Mouse (Mus musculus) hindbrain, embryonic 11.5 days (tissue): ENCODE results near the gene Cts6. TPM values are rescaled to one million over a fixed set of nuclear protein-coding genes. Genes with fewer than 3 reads are reported as not detected.
"Not testable (repeated sequence)": the region's sequence is repeated elsewhere in the genome, so short reads cannot be mapped to it uniquely, and the experiment has no call there.

Source experiments
- ATAC-seq: fragments of 200-750 bp; cut with Nextera tagmentation; 2 replicates; pipeline ENCODE4 v1.8.0; 2017; ENCODE audit warnings: mild to moderate bottlenecking, moderate TSS enrichment, moderate library complexity; ENCODE audit not compliant: low FRiP score
- DNase-seq: peaks from one replicate; pipeline ENCODE4 v3.0.0-alpha.2; 2015; ENCODE audit warnings: low spot score
- H3K27ac ChIP-seq: fragments of 300-500 bp; sonication (generic); 2 replicates; pipeline ENCODE4 v1.5.1; 2014; ENCODE audit warnings: mild to moderate bottlenecking, low read depth, low read length
- H3K27me3 ChIP-seq: fragments of 300-500 bp; sonication (generic); 2 replicates; pipeline ENCODE4 v1.6.1; 2014; ENCODE audit warnings: mild to moderate bottlenecking, low read length, moderate library complexity, mixed read lengths; ENCODE audit not compliant: control insufficient read depth, insufficient read depth
- H3K36me3 ChIP-seq: fragments of 300-500 bp; sonication (generic); 2 replicates; pipeline ENCODE4 v1.6.1; 2014; ENCODE audit warnings: mild to moderate bottlenecking, low read length, moderate library complexity, mixed read lengths; ENCODE audit not compliant: control insufficient read depth, insufficient read depth
- H3K4me1 ChIP-seq: fragments of 300-500 bp; sonication (generic); replicated peaks from 2 replicates; pipeline ENCODE4 v1.6.1; 2014; ENCODE audit warnings: low read length, mixed read lengths; ENCODE audit not compliant: control insufficient read depth, insufficient read depth
- H3K4me2 ChIP-seq: fragments of 300-500 bp; sonication (generic); replicated peaks from 2 replicates; pipeline ENCODE4 v1.6.1; 2014; ENCODE audit warnings: mild to moderate bottlenecking, low read depth, low read length
- H3K4me3 ChIP-seq: fragments of 300-500 bp; sonication (generic); 2 replicates; pipeline ENCODE4 v1.5.1; 2014; ENCODE audit warnings: low read depth, low read length
- H3K9ac ChIP-seq: fragments of 300-500 bp; sonication (generic); 2 replicates; pipeline ENCODE4 v1.6.1; 2014; ENCODE audit warnings: low read depth, low read length
- H3K9me3 ChIP-seq: fragments of 300-500 bp; sonication (generic); 2 replicates; pipeline ENCODE4 v1.6.1; 2016; ENCODE audit warnings: low read length; ENCODE audit not compliant: control insufficient read depth
- WGBS: fragments of 180-500 bp; shearing (Covaris S2); extraction: QIAGEN DNeasy Blood & Tissue Kit; methylation state at CpG from one replicate; pipeline ENCODE4 v1.1.7; 2014; 5-methylcytosine and 5-hydroxymethylcytosine counted together
- polyA plus RNA-seq: library from polyadenylated mRNA; unstranded; fragments of >200 nt; fragmentation: Nextera tagmentation; extraction: Ambion mirVana; gene quantifications from 2 replicates; pipeline ENCODE4 v1.2.1, GENCODE M21; 2014

The Cts6 gene
- not detected in 2 replicates for polyA plus RNA-seq

DNA sequence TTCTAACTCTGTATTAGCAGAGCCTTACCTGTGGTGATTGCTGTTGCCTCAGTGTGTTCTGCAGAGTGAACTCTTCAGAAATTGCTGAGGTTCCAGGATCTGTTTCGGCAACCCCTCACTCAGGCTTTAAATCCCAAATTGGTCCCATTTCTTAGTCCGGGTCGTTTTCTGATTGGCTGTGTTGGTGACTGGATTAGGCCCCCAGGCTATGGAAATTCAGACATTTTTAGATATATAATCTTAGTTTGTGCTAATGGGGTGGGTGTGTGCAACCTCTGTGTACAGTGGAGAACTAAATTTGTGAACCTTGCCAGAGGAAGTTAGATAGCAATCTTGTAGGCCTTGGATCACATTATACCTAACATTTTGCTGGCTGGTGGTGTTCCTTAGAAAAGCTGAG lies at the start of gene Cts6:
TSS of gene Cts6 (minus strand) at position 101 of the 400 bp plus-strand sequence.
- WGBS: 89% methylated on average over 3 of the region's 3 CpGs

DNA sequence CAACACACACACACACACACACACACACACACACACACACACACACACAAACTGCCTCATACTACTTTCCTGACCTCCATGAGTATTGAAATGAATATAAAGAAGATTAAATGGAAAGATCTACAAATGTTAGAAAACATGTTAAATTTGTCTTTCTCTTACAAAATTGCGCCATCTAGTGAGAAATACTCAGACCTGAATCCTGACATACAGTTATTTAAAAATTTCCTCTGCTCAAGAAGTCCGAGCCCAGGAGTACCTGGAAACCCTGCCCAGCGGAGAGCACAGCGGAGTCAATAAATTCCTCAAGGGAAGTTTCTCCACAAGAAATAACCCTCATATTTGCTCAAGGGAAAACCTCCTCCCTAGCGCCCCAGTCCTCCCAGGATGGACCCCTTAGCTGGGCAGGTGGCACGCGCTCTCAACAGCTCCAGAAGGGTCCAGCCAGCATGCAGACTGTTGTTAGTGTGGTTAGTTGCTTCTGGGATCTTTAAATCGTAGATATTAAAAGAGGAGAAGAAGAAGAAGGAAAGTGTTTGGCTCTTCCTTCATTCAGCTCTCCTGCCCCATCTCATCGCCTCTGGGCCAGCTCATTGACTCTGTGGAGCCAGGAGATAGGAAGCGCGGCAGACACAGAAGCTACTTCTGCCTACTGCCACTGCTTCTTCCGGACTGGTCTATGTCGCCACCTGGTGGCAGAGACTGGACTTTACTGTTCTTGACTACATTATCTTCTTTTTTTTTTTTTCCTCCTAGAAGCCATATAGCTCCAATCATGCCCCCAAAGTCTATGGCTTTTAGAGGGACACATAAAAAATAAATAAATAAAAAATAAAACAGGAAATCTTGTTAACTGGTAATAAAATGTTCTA lies 38.1 kb upstream of the Cts6 start:
- Histone ChIP-seq H3K9ac (no peak overlapping the region), H3K4me3 (no peak overlapping the region), H3K4me1 (no peaks in the 10 kb centered on the region), H3K9me3 (no peaks in the 10 kb centered on the region), H3K36me3 (no peaks in the 10 kb centered on the region), H3K27ac (no peak overlapping the region), H3K4me2 (no peak overlapping the region), H3K27me3 (no peaks in the 10 kb centered on the region)
- no peak for ATAC-seq
- WGBS: 63% methylated on average over 13 of the region's 13 CpGs
- DNase-seq: peak; percentile 54

More for the DNA sequence above, at the start of gene Cts6:
- DNase-seq (no peak), ATAC-seq (no peak)
- Histone ChIP-seq H3K4me3 (no peak within 1 kb of the TSS), H3K27me3 (no peaks in the 10 kb centered on the region), H3K9ac (no peak within 1 kb of the TSS), H3K4me2 (no peak within 1 kb of the TSS), H3K4me1 (no peaks in the 10 kb centered on the region), H3K36me3 (no peaks in the 10 kb centered on the region), H3K9me3 (no peaks in the 10 kb centered on the region; the same call in 1 of the 2 replicates), H3K27ac (no peak within 1 kb of the TSS)

DNA sequence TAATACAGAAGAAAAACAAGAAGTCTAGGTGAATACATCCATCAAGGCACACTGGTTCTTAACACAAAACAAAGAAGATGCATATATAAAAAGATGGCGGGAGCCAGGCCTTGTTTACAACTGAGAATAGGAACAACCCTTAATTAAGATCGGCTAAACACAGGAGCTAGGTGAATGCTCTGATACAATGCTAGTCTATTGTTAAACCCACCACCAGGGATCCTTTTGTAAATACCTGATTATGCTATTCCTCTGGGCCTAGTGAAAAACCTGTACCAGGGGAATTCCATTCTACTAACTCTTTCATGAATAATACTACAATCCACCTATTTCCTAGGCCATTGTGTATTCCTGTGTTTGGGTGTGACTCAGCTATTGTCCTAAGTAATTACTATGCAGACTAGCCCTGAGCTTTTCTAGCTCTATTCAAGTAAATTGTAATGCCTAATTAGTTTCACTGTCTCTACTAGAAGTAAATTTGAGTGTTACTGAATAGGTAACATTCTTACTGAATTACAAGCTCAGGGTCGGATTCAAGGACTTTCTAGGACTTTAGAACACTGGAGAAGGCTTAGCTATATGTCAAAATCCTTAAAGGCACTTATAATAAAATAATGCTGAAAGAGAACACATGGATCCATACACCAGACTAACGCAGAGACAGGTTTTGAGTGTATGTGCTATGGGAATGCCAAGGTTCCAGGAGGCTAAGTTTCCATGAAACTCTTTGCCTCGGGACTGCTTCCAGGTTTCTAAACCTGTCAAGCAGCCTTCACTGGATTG lies 17.9 kb downstream of the Cts6 start:
- not testable (repeated sequence) for H3K9me3 ChIP-seq, H3K4me3 ChIP-seq, H3K27ac ChIP-seq, H3K4me1 ChIP-seq, H3K4me2 ChIP-seq, H3K36me3 ChIP-seq, DNase-seq, ATAC-seq, H3K9ac ChIP-seq, H3K27me3 ChIP-seq
- WGBS: 79% methylated on average over 5 of the region's 5 CpGs

DNA sequence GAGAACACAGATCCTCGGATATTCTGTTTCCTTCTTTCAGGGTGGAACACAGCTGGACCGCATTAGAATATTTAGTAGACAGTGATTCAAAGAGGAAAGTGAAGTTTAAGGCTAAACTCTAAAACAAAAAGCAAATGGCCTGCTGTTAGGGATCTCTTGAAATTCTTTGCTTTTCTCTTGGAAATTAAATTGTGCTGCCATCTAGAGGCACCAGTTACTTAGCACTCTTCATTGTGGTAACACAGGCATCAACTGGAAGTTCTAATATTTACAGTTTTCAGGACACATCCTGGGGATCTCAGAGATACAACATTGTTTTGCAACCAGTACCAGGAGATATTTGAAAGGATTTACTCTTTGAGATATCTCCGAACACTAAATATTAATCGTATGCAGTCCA lies 38.6 kb downstream of the Cts6 start:
- Histone ChIP-seq H3K27me3 (no peaks in the 10 kb centered on the region), H3K4me1 (no peaks in the 10 kb centered on the region), H3K4me3 (no peak overlapping the region), H3K9ac (no peak overlapping the region), H3K9me3 (peaks cover 3% of the 10 kb centered on the region; the same call in 1 of the 2 replicates), H3K27ac (no peak overlapping the region), H3K4me2 (no peak overlapping the region), H3K36me3 (no peaks in the 10 kb centered on the region)
- WGBS: 82% methylated on average over 4 of the region's 4 CpGs
- DNase-seq (no peak), ATAC-seq (no peak)

DNA sequence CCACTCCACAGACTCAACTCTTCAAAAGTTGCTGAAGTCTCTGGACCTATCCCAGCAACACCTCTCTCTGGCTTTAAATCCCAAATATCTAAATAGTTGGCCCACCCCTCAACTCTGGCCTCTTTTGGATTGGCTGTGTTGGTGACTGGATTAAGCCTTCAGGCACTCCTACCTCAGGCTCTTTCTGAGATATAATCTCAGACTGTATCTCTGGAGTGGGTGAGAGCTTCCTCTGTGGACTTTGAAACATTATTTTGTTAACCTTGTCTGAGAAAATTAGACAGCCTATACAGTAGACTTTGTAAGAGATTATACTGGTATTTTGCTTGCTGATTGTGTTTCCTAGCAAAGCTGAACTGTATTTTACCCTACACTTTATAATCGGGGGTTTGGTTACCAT lies 39.1 kb downstream of the Cts6 start, which contains the start of gene Ctsr:
TSS of gene Ctsr (minus strand) at position 101 of the 400 bp plus-strand sequence.
- Histone ChIP-seq H3K4me2 (no peak within 1 kb of the TSS), H3K4me1 (no peaks in the 10 kb centered on the region), H3K27me3 (no peaks in the 10 kb centered on the region), H3K9me3 (peaks cover 7% of the 10 kb centered on the region; the same call in 1 of the 2 replicates), H3K9ac (no peak within 1 kb of the TSS), H3K4me3 (no peak within 1 kb of the TSS), H3K36me3 (no peaks in the 10 kb centered on the region), H3K27ac (no peak within 1 kb of the TSS)
- DNase-seq (no peak), ATAC-seq (no peak)
- 97% methylated on average over 1 of the region's 1 CpGs for whole genome bisulfite sequencing

Other genes with a start within 250 kb of the Cts6 start
- not detected in 2 replicates for gene Ctsj, start 197.5 kb downstream of the Cts6 start, polyA plus RNA-seq
- gene Ctsq, start 162.8 kb downstream of the Cts6 start, polyA plus RNA-seq: not detected in 2 replicates
- gene Ctsr, start 39.2 kb downstream of the Cts6 start, polyA plus RNA-seq: not detected in 2 replicates
- gene Cts8, start 51.9 kb upstream of the Cts6 start, polyA plus RNA-seq: not detected in 2 replicates
- gene Gm49398, start 85.4 kb upstream of the Cts6 start, polyA plus RNA-seq: not detected in 2 replicates
- not detected in 2 replicates for gene Cts7, start 154.8 kb upstream of the Cts6 start, polyA plus RNA-seq